Mouse (Mus musculus) G1E (cell line): ENCODE measurements at regions not wholly inside any gene's neighbourhood (a gene's known extent, or its start where the extent isn't known, plus 50 kb on each side); places are given as distances from the start of the nearest gene placed in this dataset.

ENCODE experiments used
- ATAC-seq: 2 replicates; pipeline ENCODE4 v1.8.0; 2016; ENCODE audit warnings: mild to moderate bottlenecking; ENCODE audit not compliant: insufficient number of reproducible peaks, poor library complexity, low FRiP score, severe bottlenecking; ENCODE audit errors: extremely low read depth
- DNase-seq: peaks from one replicate; pipeline ENCODE4 v3.0.0; 2012; ENCODE audit warnings: low spot score
- H3K27me3 ChIP-seq: 2 replicates; pipeline ENCODE4 v1.6.1; 2012; ENCODE audit warnings: mild to moderate bottlenecking, low read length, inconsistent platforms; ENCODE audit not compliant: insufficient read depth
- H3K36me3 ChIP-seq: replicated peaks from 2 replicates; pipeline ENCODE3; 2012; ENCODE audit warnings: mild to moderate bottlenecking, inconsistent platforms
- H3K4me1 ChIP-seq: 2 replicates; pipeline ENCODE4 v1.6.1; 2012; ENCODE audit warnings: low read depth, low read length, inconsistent platforms, mixed read lengths; ENCODE audit not compliant: insufficient read depth
- H3K4me3 ChIP-seq: 2 replicates; pipeline ENCODE4 v1.5.1; 2012; ENCODE audit warnings: low read depth, mild to moderate bottlenecking, inconsistent platforms, low read length, moderate library complexity, mixed read lengths
- H3K9me3 ChIP-seq: replicated peaks from 2 replicates; pipeline ENCODE4 v1.6.1; 2012; ENCODE audit warnings: inconsistent platforms
- CTCF ChIP-seq: IDR thresholded peaks from 2 replicates; pipeline ENCODE4 v1.5.1; 2012; ENCODE audit warnings: low read depth, low read length, inconsistent platforms, mixed read lengths
- GATA1 ChIP-seq: IDR thresholded peaks from 2 replicates; pipeline ENCODE4 v1.6.1; 2012; ENCODE audit warnings: borderline replicate concordance, low read length, inconsistent platforms, mixed read lengths
- GATA2 ChIP-seq: IDR thresholded peaks from 2 replicates; pipeline ENCODE4 v1.6.1; 2012; ENCODE audit warnings: low read depth, low read length, inconsistent platforms, borderline replicate concordance
- POLR2AphosphoS5 ChIP-seq: IDR thresholded peaks from 2 replicates; pipeline ENCODE4 v1.6.1; 2012; ENCODE audit warnings: low read depth, low read length, inconsistent platforms; ENCODE audit not compliant: insufficient replicate concordance
- TAL1 ChIP-seq: conservative IDR thresholded peaks from 2 replicates; pipeline ENCODE4 v1.6.1; 2012; ENCODE audit warnings: low read depth, low read length, inconsistent platforms, mixed read lengths

DNA sequence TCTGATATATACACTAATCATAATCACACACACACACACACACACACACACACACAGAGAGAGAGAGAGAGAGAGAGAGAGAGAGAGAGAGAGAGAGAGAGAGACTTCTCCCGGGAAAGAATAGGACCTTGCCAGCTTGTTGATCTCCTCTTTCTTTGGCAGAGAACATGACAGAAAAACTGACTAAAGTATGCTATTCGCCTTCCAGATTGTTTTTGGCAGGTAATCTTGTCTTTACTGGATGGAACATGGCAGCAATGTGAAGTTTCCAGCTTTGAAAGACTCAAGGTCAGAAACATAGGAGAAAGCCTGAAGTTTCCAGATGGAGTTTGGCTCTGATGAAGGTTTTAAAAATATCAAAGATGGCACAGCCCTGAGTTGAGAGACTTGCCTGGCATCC lies 87.8 kb upstream of the Cpm start:
- TF ChIP-seq GATA2 (no peak), GATA1 (no peak), CTCF (no peak)
- no peak for ATAC-seq

DNA sequence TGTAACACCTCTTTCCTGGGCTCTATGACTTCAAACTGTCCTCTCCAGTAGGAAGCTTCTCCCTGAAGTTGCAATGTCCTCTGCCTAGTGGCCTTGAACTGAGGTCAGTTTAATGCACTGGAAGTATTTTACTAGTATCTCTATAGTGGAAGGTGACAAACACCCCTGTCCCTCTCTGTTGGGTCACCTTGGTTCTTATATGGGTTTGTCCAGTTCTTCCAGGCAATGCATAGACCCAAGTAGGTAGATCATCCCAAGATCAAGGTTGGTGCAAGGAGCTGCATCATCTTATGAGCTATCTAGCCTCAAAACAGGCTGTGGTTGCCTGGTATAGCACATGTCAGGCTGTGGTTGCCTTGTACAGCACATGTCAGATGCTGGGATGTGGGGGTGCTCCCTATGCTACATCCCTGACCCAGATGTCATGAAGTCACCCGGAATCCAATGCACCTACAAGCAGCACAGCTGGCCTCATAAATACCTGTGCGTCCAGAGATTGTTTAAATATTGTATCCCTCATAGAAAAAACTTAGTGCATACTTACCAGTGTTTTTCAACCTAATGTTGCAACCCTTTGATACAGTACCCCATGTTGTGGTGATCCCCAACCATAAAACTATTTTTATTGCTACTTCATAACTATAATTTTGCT lies 88.4 kb upstream of the Cpm start:
- Histone ChIP-seq H3K4me3 (no peak overlapping the region), H3K4me1 (no peaks in the 10 kb centered on the region), H3K27me3 (no peaks in the 10 kb centered on the region), H3K36me3 (no peaks in the 10 kb centered on the region), H3K9me3 (no peaks in the 10 kb centered on the region)
- no peak for DNase-seq
- no peak for TF ChIP-seq POLR2AphosphoS5
- no peak for TF ChIP-seq CTCF
- no peak for TF ChIP-seq TAL1
- no peak for TF ChIP-seq GATA1
- no peak for TF ChIP-seq GATA2
- ATAC-seq: no peak

More for the DNA sequence above, 87.8 kb upstream of the Cpm start:
- DNase-seq: no peak
- no peaks in the 10 kb centered on the region for H3K27me3 ChIP-seq
- no peak overlapping the region for H3K4me3 ChIP-seq
- H3K4me1 ChIP-seq: no peaks in the 10 kb centered on the region
- H3K9me3 ChIP-seq: no peaks in the 10 kb centered on the region
- H3K36me3 ChIP-seq: no peaks in the 10 kb centered on the region

DNA sequence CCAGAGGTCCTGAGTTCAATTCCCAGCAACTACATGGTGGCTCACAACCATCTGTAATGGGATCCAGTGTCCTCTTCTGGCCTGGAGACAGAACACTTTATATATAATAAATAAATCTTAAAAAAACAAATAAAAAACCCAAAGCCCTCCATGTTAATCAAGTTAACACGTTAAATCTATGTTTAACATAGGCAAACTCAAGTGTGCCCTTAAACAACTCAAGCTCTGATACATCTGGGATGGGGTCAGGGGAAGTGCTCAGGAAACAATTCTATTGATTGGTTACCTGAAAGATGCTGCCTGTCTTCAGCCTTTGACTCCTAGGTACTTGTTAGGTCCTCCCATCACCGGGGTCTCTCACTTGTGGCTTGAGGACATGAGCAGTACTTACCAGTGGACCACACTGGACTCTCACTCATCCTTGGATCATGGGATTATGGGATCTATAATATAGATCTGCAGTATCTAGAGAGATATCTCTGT lies 89.1 kb upstream of the Cpm start:
- H3K36me3 ChIP-seq: no peaks in the 10 kb centered on the region
- no peak for TF ChIP-seq TAL1
- no peak for TF ChIP-seq GATA2
- TF ChIP-seq GATA1: no peak
- TF ChIP-seq CTCF: no peak
- no peak for TF ChIP-seq POLR2AphosphoS5
- ATAC-seq (no peak), DNase-seq (no peak)
- H3K9me3 ChIP-seq: no peaks in the 10 kb centered on the region
- H3K4me3 ChIP-seq: no peak overlapping the region
- no peaks in the 10 kb centered on the region for H3K27me3 ChIP-seq
- no peaks in the 10 kb centered on the region for H3K4me1 ChIP-seq

DNA sequence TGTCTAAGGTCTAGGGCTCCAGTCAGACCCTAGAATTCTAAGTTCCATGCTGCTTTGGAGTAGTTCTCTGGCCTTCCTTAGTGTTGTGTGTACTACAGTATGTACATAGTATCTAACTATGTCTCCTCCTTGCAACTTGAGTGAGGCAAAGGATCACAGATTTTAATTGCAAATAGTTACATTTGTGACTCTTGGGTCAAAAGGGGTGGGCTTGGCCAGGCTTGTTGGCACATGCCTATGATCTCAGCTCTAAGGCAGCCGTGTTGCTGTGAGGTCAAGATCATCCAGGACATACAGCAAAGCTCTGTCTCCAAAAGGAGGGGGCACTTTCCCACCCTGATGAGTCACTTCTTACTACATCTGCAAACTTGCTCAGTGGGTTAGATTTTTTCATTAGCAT lies 89.8 kb upstream of the Cpm start:
- no peaks in the 10 kb centered on the region for H3K27me3 ChIP-seq
- H3K36me3 ChIP-seq: no peaks in the 10 kb centered on the region
- no peak overlapping the region for H3K4me3 ChIP-seq
- TF ChIP-seq CTCF (no peak), TAL1 (no peak), GATA2 (no peak), POLR2AphosphoS5 (no peak), GATA1 (no peak)
- no peaks in the 10 kb centered on the region for H3K9me3 ChIP-seq
- ATAC-seq (no peak), DNase-seq (no peak)
- no peaks in the 10 kb centered on the region for H3K4me1 ChIP-seq

DNA sequence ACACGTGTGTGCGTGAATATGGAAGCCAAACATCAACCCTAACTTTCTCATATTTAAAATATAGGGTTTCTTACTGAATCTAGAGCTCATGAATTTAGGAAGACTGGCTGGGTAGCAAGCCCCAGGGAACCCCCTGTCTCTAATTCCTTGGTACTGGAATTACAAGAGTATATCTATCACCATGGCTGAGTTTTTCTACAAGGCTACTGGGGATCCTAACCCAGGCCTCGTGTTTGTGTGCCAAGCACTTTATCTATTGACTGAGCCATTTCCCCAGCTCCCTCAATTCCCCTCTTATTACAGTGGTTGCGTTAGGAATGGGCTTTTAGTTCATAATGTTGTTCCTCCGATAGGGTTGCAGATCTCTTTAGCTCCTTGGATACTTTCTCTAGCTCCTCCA lies 90.6 kb upstream of the Cpm start:
- DNase-seq (no peak), ATAC-seq (no peak)
- Histone ChIP-seq H3K36me3 (no peaks in the 10 kb centered on the region), H3K27me3 (no peaks in the 10 kb centered on the region), H3K9me3 (no peaks in the 10 kb centered on the region), H3K4me1 (no peaks in the 10 kb centered on the region), H3K4me3 (no peak overlapping the region)
- TF ChIP-seq GATA1: no peak
- TF ChIP-seq GATA2: no peak
- TF ChIP-seq POLR2AphosphoS5: no peak
- no peak for TF ChIP-seq CTCF
- TF ChIP-seq TAL1: no peak

DNA sequence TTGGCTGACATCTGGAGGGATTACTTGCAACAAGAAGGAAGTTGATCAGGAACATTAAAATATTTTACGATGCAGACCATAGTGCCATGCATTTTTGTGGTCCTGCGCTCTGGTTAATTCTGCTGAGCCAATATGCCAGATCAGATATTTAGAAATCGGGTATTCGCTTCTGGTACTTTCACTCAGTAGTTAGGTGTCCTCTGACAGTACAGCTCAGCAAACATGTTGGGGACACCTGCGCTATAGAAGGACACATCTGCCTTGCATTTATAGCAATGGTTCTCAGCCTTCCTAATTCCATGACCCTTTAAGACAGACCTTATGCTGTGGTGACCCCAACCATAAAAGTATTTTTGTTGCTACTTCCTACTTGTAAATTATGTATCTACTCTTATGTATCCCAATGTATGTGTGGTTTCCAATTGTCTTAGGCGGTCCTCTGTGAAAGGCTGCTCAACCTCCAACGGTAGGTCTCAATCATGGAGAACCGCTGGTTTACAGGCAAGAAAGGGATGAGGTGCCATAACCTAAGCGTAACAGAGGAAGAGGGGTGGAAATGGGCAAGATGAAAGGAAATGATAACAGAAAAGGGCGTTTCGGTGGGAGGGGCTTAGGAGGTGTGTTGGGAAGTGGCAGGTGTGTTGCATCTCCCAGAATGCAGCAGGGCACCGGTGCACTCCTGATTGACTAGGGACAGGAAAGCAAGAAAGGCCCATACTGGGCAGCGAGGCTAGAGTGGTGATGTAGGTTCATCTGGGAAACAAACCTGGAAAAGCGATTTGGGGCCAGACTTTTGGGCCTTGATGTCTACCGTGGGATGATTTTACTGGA lies 92.3 kb upstream of the Cpm start:
- no peaks in the 10 kb centered on the region for H3K36me3 ChIP-seq
- ATAC-seq (no peak), DNase-seq (no peak)
- TF ChIP-seq POLR2AphosphoS5 (no peak), TAL1 (no peak), GATA1 (no peak), GATA2 (no peak), CTCF (no peak)
- no peak overlapping the region for H3K4me3 ChIP-seq
- H3K4me1 ChIP-seq: no peaks in the 10 kb centered on the region
- no peaks in the 10 kb centered on the region for H3K27me3 ChIP-seq
- H3K9me3 ChIP-seq: no peaks in the 10 kb centered on the region

DNA sequence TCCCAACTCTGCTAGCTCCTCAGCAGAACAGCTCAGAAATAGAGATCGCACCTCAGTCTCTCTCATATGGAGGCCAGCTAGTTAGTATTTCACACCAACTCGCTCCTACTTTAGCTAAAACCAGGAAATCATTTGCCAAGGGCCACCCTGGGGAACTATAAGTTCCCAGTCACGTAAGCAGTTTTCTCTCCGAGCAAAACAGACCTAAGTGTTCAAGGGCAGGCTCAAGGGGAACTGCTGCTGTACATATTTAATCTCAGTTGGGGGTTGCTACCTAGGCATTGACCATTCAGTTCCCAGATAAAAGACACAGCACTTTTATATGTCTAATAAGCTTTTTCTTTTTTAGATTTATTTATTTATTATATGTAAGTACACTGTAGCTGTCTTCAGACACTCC lies 93.5 kb upstream of the Cpm start:
- Histone ChIP-seq H3K4me3 (no peak overlapping the region), H3K27me3 (no peaks in the 10 kb centered on the region), H3K36me3 (no peaks in the 10 kb centered on the region), H3K4me1 (no peaks in the 10 kb centered on the region), H3K9me3 (no peaks in the 10 kb centered on the region)
- no peak for ATAC-seq
- no peak for DNase-seq
- TF ChIP-seq GATA2 (no peak), TAL1 (no peak), POLR2AphosphoS5 (no peak), CTCF (no peak), GATA1 (no peak)
